Mouse (Mus musculus): Measurements from ENCODE around the gene Acot7.

GRCm38 (mm10) chr4:152209623-152210022 is 31.7 kb downstream of the Acot7 start:
- TF ChIP-seq CTCF (IDR thresholded peaks at IDR 0.05) = no peak
- no peak for TF ChIP-seq EP300 (IDR thresholded peaks at IDR 0.05)
